Mouse (Mus musculus) ES-E14 (cell line): ENCODE measurements around the gene B4galnt1. TPM values are rescaled to one million over a fixed set of nuclear protein-coding genes. Genes with fewer than 3 reads are reported as not detected.

ENCODE experiments used
- DNase-seq: peaks from one replicate; pipeline ENCODE4 v3.0.0-alpha.2; 2013; ENCODE audit warnings: low read depth, low spot score
- H3K27ac ChIP-seq: 2 replicates; pipeline ENCODE4 v1.5.1; 2012; ENCODE audit warnings: low read depth, mild to moderate bottlenecking, low read length, moderate library complexity, mixed read lengths; ENCODE audit not compliant: poor library complexity, insufficient read depth, severe bottlenecking
- H3K36me3 ChIP-seq: 2 replicates; pipeline ENCODE4 v1.6.1; 2012; ENCODE audit warnings: mild to moderate bottlenecking, low read length, moderate library complexity, mixed read lengths; ENCODE audit not compliant: control insufficient read depth, poor library complexity, insufficient read depth, severe bottlenecking
- H3K4me1 ChIP-seq, 2 experiments: fragments of 150-350 bp in 1 of 2; sonication (generic) in 1 of 2; 2 replicates each; pipeline ENCODE4 v1.6.1; 2012; ENCODE audit warnings: low read length in 2 of 2, mild to moderate bottlenecking in 1 of 2, mixed read lengths in 1 of 2; ENCODE audit not compliant: control insufficient read depth in 2 of 2, insufficient read depth in 2 of 2, poor library complexity in 1 of 2
- H3K4me3 ChIP-seq, 2 experiments: fragments of 150-350 bp in 1 of 2; sonication (generic) in 1 of 2; 2 replicates each; pipeline ENCODE4 v1.5.1; 2012; ENCODE audit warnings: low read length in 2 of 2, low read depth in 1 of 2, mild to moderate bottlenecking in 1 of 2, mixed read lengths in 1 of 2; ENCODE audit not compliant: insufficient read depth in 1 of 2, poor library complexity in 1 of 2, severe bottlenecking in 1 of 2
- H3K9ac ChIP-seq: 2 replicates; pipeline ENCODE4 v1.6.1; 2012; ENCODE audit warnings: low read depth, mild to moderate bottlenecking, low read length, mixed read lengths; ENCODE audit not compliant: poor library complexity, insufficient read depth, severe bottlenecking
- H3K9me3 ChIP-seq: fragments of 150-350 bp; sonication (generic); 2 replicates; pipeline ENCODE4 v1.6.1; 2012; ENCODE audit warnings: low read depth, mild to moderate bottlenecking, low read length; ENCODE audit not compliant: control insufficient read depth, insufficient read depth
- CHD2 ChIP-seq: IDR thresholded peaks from 2 replicates; pipeline ENCODE4 v1.6.1; 2014; ENCODE audit warnings: mild to moderate bottlenecking, low read depth, low read length, inconsistent platforms
- HCFC1 ChIP-seq: IDR thresholded peaks from 2 replicates; pipeline ENCODE4 v1.6.1; 2012; ENCODE audit warnings: low read length, inconsistent platforms, borderline replicate concordance; ENCODE audit not compliant: insufficient read depth
- MAFK ChIP-seq: IDR thresholded peaks from 2 replicates; pipeline ENCODE4 v1.6.1; 2014; ENCODE audit warnings: mild to moderate bottlenecking, low read depth, low read length, inconsistent platforms; ENCODE audit not compliant: insufficient read depth
- ZC3H11A ChIP-seq: IDR thresholded peaks from 2 replicates; pipeline ENCODE4 v1.6.1; 2012; ENCODE audit warnings: low read depth, mild to moderate bottlenecking, inconsistent platforms, low read length, borderline replicate concordance
- ZNF384 ChIP-seq: IDR thresholded peaks from 2 replicates; pipeline ENCODE4 v1.6.1; 2012; ENCODE audit warnings: low read depth, low read length, inconsistent platforms
- in situ Hi-C, 2 experiments: fragments of 600-800 bp; cut with MboI; formaldehyde crosslinking; loops; one replicate each; pipeline ENCODE4 v1.15.1; 2025; ENCODE audit warnings: low sequenced_read_pairs in 2 of 2, inconsistent platforms in 1 of 2; ENCODE audit not compliant: unreplicated experiment in 2 of 2
- total RNA-seq: library from RNA; depleted of rRNA; stranded (reverse); fragments of 300-350 nt; gene quantifications from 2 replicates; pipeline ENCODE4 v1.2.3, GENCODE M21; 2012

The B4galnt1 gene
- total RNA-seq, 1 experiment = 4.5 TPM

DNA sequence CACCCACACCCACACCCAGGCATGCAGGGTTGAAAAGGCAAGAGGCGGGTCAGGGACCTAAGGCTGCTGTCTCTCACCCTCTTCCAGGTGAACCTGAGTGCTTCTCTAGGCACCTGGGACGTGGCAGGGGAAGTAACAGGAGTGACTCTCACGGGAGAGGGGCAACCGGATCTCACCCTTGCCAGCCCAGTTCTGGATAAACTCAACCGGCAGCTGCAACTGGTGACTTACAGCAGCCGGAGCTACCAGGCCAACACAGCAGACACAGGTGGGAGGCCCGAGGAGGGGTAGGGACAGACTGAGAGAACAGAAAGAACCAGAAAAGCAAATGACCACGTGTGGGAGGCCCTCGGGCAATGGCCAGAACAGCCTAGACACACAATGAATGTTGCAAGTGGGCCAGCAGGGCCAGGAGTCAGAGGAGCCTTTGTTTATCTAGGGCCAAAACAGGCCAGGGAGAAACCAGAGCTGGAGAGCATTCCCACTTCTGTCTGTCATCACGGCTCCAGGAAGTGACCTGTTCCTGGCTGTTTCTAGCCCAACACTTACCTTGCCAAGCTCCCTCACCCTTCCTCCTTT is 2.7 kb downstream of the B4galnt1 start:
- no peak overlapping the region for H3K4me3 ChIP-seq
- no peaks in the 10 kb centered on the region for H3K36me3 ChIP-seq
- no peaks in the 10 kb centered on the region for H3K9me3 ChIP-seq
- in situ Hi-C loops = no loop called here
- H3K4me1 ChIP-seq = peaks cover 5 to 10% of the 10 kb centered on the region in 2 experiments; a peak in 2 of 4 replicates
- no peak overlapping the region for H3K9ac ChIP-seq
- no peak for DNase-seq
- H3K27ac ChIP-seq = no peak overlapping the region
- TF ChIP-seq HCFC1 (no peak), MAFK (no peak), ZNF384 (no peak), CHD2 (no peak)

DNA sequence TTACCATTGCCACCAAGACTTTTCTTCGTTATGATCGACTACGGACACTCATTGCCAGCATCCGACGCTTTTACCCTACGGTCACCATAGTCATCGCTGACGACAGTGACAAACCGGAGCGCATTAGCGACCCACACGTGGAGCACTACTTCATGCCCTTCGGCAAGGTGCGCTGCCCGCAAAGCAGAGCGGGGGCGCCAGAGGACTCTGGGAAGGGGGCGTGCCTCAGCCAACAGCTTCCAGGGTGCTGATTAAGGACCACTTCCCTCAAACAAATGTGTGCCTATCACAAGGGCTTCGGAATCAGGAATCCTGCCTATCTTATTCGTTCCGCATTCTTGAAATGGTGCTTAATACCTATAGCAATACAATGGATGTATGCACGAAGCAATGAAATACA is 5.0 kb downstream of the B4galnt1 start:
- H3K36me3 ChIP-seq = no peaks in the 10 kb centered on the region
- no peak overlapping the region for H3K27ac ChIP-seq
- DNase-seq = peak; percentile 48
- peak overlapping the region; percentile 78 to 83 for H3K4me3 ChIP-seq
- in situ Hi-C loops = no loop called here
- H3K9ac ChIP-seq = peak overlapping the region; percentile 65
- peaks cover 3 to 8% of the 10 kb centered on the region in 2 experiments; a peak in 2 of 4 replicates for H3K4me1 ChIP-seq
- TF ChIP-seq ZC3H11A (no peak), ZNF384 (no peak), CHD2 (no peak), HCFC1 (no peak), MAFK (no peak)
- H3K9me3 ChIP-seq = no peaks in the 10 kb centered on the region

DNA sequence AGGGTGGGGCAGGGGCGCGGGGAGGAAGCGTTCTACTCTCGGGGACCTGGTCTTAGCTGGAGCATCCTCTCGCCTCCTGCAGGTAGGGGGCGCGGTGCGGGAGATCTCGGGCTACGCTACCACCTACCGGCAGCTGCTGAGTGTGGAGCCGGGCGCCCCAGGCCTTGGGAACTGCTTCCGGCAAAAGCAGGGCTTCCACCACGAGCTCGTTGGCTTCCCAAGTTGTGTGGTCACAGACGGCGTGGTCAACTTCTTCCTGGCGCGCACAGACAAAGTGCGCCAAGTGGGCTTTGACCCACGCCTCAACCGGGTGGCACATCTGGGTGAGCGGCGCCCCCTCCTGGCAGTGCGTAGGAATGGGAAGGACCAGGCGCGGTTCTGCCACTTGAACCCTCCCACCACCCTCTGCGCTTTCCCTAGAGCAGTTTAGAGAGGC is 5.8 kb downstream of the B4galnt1 start:
- H3K9ac ChIP-seq = peak overlapping the region; percentile 77
- H3K4me1 ChIP-seq = peaks cover 3 to 8% of the 10 kb centered on the region in 2 experiments; a peak in 2 of 4 replicates
- peak; percentile 79 for DNase-seq
- H3K9me3 ChIP-seq = no peaks in the 10 kb centered on the region
- H3K4me3 ChIP-seq = peak overlapping the region; percentile 78 to 83
- H3K36me3 ChIP-seq = no peaks in the 10 kb centered on the region
- no peak for TF ChIP-seq HCFC1
- no peak for TF ChIP-seq MAFK
- peak; percentile 5; the same call in 1 of the 2 replicates for TF ChIP-seq ZC3H11A
- no peak for TF ChIP-seq ZNF384
- in situ Hi-C loops = no loop called here
- H3K27ac ChIP-seq = no peak overlapping the region

DNA sequence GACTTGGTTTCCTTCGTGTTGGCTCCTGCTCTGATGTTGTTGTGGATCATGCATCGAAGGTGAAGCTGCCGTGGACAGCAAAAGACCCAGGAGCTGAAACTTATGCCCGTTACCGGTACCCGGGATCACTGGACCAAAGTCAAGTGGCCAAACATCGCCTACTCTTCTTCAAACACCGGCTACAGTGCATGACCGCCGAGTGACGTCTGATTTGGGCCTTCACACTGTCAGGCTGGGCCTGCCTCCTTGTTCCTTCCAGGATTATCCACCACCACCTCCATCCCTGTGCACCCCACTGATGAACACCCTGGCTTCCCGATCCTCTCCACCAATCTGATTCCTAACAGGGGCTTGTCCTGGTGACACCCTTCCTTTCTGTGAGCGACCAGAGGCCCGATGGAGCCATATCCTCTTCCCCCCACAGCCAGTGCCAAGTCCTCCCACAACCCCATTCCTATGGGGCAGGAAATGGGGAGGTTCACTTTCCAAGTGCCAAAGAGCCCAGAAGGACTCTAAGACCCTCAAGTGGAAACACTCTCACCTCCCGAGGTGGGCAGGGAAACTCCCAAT is 6.7 kb downstream of the B4galnt1 start:
- Histone ChIP-seq H3K9me3 (no peaks in the 10 kb centered on the region), H3K4me3 (no peak overlapping the region), H3K27ac (no peak overlapping the region), H3K4me1 (peaks cover 9 to 15% of the 10 kb centered on the region in 2 experiments), H3K9ac (no peak overlapping the region), H3K36me3 (no peaks in the 10 kb centered on the region)
- TF ChIP-seq CHD2 (no peak), MAFK (no peak), ZC3H11A (no peak), ZNF384 (no peak), HCFC1 (no peak)
- no peak for DNase-seq
- in situ Hi-C loops = no loop called here
